Mouse (Mus musculus) embryonic facial prominence, embryonic 15.5 days (tissue): Measurements from ENCODE around the gene Limch1. TPM values are rescaled to one million over a fixed set of nuclear protein-coding genes. Genes with fewer than 3 reads are reported as not detected.

Experiments used
- ATAC-seq: fragments of 200-750 bp; cut with Nextera tagmentation; 2 replicates; pipeline ENCODE4 v1.8.0; 2017; ENCODE audit warnings: low read depth, moderate TSS enrichment; ENCODE audit not compliant: insufficient number of reproducible peaks, low FRiP score, low TSS enrichment
- H3K27ac ChIP-seq: fragments of 300-500 bp; sonication (generic); replicated peaks from 2 replicates; pipeline ENCODE4 v1.5.1; 2015; ENCODE audit warnings: mild to moderate bottlenecking, inconsistent platforms
- H3K27me3 ChIP-seq: fragments of 300-500 bp; sonication (generic); 2 replicates; pipeline ENCODE4 v1.6.1; 2015; ENCODE audit warnings: inconsistent platforms
- H3K36me3 ChIP-seq: fragments of 300-500 bp; sonication (generic); 2 replicates; pipeline ENCODE4 v1.6.1; 2015; ENCODE audit warnings: mild to moderate bottlenecking, inconsistent platforms
- H3K4me1 ChIP-seq: fragments of 300-500 bp; sonication (generic); 2 replicates; pipeline ENCODE4 v1.6.1; 2015; ENCODE audit warnings: inconsistent platforms
- H3K4me2 ChIP-seq: fragments of 300-500 bp; sonication (generic); replicated peaks from 2 replicates; pipeline ENCODE4 v1.6.1; 2015; ENCODE audit warnings: mild to moderate bottlenecking, inconsistent platforms
- H3K4me3 ChIP-seq: fragments of 300-500 bp; sonication (generic); replicated peaks from 2 replicates; pipeline ENCODE4 v1.5.1; 2015; ENCODE audit warnings: mild to moderate bottlenecking, inconsistent platforms
- H3K9ac ChIP-seq: fragments of 300-500 bp; sonication (generic); 2 replicates; pipeline ENCODE4 v1.6.1; 2015; ENCODE audit warnings: inconsistent platforms
- H3K9me3 ChIP-seq: fragments of 300-500 bp; sonication (generic); replicated peaks from 2 replicates; pipeline ENCODE4 v1.6.1; 2016; ENCODE audit warnings: inconsistent platforms
- WGBS: fragments of 180-500 bp; shearing (Covaris S2); methylation state at CpG from one replicate; pipeline ENCODE4 v1.1.7; 2015; 5-methylcytosine and 5-hydroxymethylcytosine counted together
- polyA plus RNA-seq: library from polyadenylated mRNA; unstranded; fragments of >200 nt; fragmentation: Nextera tagmentation; extraction: Ambion mirVana; gene quantifications from 2 replicates; pipeline ENCODE4 v1.2.1, GENCODE M21; 2015

The Limch1 gene
- polyA plus RNA-seq, 1 experiment from 2014 or later: 85.9 TPM

GRCm38 (mm10) chr5:66882718-66883117 lies 137.1 kb downstream of the Limch1 start:
- no peak for ATAC-seq
- no peak overlapping the region for H3K27ac ChIP-seq

GRCm38 (mm10) chr5:66884505-66884904 lies 138.9 kb downstream of the Limch1 start:
- Histone ChIP-seq H3K4me2 (no peak overlapping the region), H3K9me3 (no peaks in the 10 kb centered on the region), H3K36me3 (no peaks in the 10 kb centered on the region), H3K4me1 (peaks cover 5% of the 10 kb centered on the region; the same call in 1 of the 2 replicates), H3K27ac (no peak overlapping the region), H3K9ac (no peak overlapping the region), H3K27me3 (no peaks in the 10 kb centered on the region), H3K4me3 (no peak overlapping the region)
- 81% methylated on average over 4 of the region's 4 CpGs for WGBS
- ATAC-seq: no peak

More at GRCm38 (mm10) chr5:66882718-66883117, 137.1 kb downstream of the Limch1 start:
- WGBS: 74% methylated on average over 13 of the region's 13 CpGs
- Histone ChIP-seq H3K9ac (no peak overlapping the region), H3K4me3 (no peak overlapping the region), H3K4me1 (peaks cover 5% of the 10 kb centered on the region; the same call in 1 of the 2 replicates), H3K27me3 (no peaks in the 10 kb centered on the region), H3K4me2 (no peak overlapping the region), H3K36me3 (no peaks in the 10 kb centered on the region), H3K9me3 (no peaks in the 10 kb centered on the region)

- Histone ChIP-seq H3K27ac (no peak overlapping the region), H3K4me3 (no peak overlapping the region), H3K4me1 (peaks cover 5% of the 10 kb centered on the region; the same call in 1 of the 2 replicates), H3K9me3 (no peaks in the 10 kb centered on the region), H3K9ac (no peak overlapping the region), H3K4me2 (no peak overlapping the region), H3K36me3 (no peaks in the 10 kb centered on the region), H3K27me3 (no peaks in the 10 kb centered on the region)
- 74% methylated on average over 5 of the region's 5 CpGs for WGBS
- no peak for ATAC-seq
Measured at GRCm38 (mm10) chr5:66886410-66887120, 140.9 kb downstream of the Limch1 start.

- Histone ChIP-seq H3K4me2 (no peak overlapping the region), H3K9me3 (no peaks in the 10 kb centered on the region), H3K36me3 (no peaks in the 10 kb centered on the region), H3K27me3 (no peaks in the 10 kb centered on the region), H3K4me1 (no peaks in the 10 kb centered on the region; the same call in 1 of the 2 replicates), H3K27ac (no peak overlapping the region), H3K4me3 (no peak overlapping the region), H3K9ac (no peak overlapping the region)
- ATAC-seq: no peak
- 94% methylated on average over 5 of the region's 5 CpGs for WGBS
Measured at GRCm38 (mm10) chr5:66888061-66888460, 142.4 kb downstream of the Limch1 start.

- Histone ChIP-seq H3K4me1 (no peaks in the 10 kb centered on the region), H3K9ac (no peak overlapping the region), H3K4me3 (no peak overlapping the region), H3K9me3 (no peaks in the 10 kb centered on the region), H3K27me3 (no peaks in the 10 kb centered on the region), H3K27ac (0 out of 2 replicates have a peak overlapping the region, but pooled peaks have one; percentile 39), H3K36me3 (no peaks in the 10 kb centered on the region), H3K4me2 (no peak overlapping the region)
- no peak; the same call in 1 of the 2 replicates for ATAC-seq
- 66% methylated on average over 11 of the region's 11 CpGs for WGBS
Measured at GRCm38 (mm10) chr5:66889337-66889736, 143.7 kb downstream of the Limch1 start.

- H3K9ac ChIP-seq: no peak overlapping the region
- H3K4me3 ChIP-seq: no peak overlapping the region
- peaks cover 6% of the 10 kb centered on the region; the same call in 1 of the 2 replicates for H3K4me1 ChIP-seq
- H3K36me3 ChIP-seq: no peaks in the 10 kb centered on the region
- no peaks in the 10 kb centered on the region for H3K9me3 ChIP-seq
- 73% methylated on average over 9 of the region's 9 CpGs for WGBS
- no peak for ATAC-seq
- H3K27ac ChIP-seq: no peak overlapping the region
- H3K27me3 ChIP-seq: no peaks in the 10 kb centered on the region
- H3K4me2 ChIP-seq: no peak overlapping the region
Measured at GRCm38 (mm10) chr5:66895440-66896120, 150.0 kb downstream of the Limch1 start.

GRCm38 (mm10) chr5:66897584-66897983 lies 152.0 kb downstream of the Limch1 start:
- 65% methylated on average over 5 of the region's 5 CpGs for WGBS
- H3K4me3 ChIP-seq: no peak overlapping the region
- no peaks in the 10 kb centered on the region for H3K36me3 ChIP-seq
- H3K27me3 ChIP-seq: no peaks in the 10 kb centered on the region
- ATAC-seq: no peak
- H3K27ac ChIP-seq: no peak overlapping the region
- no peaks in the 10 kb centered on the region for H3K9me3 ChIP-seq
- H3K4me1 ChIP-seq: peaks cover 6% of the 10 kb centered on the region; the same call in 1 of the 2 replicates
- no peak overlapping the region for H3K9ac ChIP-seq
- H3K4me2 ChIP-seq: no peak overlapping the region

- Histone ChIP-seq H3K4me3 (no peak overlapping the region), H3K27me3 (no peaks in the 10 kb centered on the region), H3K4me1 (peaks cover 6% of the 10 kb centered on the region; the same call in 1 of the 2 replicates), H3K9me3 (no peaks in the 10 kb centered on the region), H3K4me2 (no peak overlapping the region), H3K36me3 (no peaks in the 10 kb centered on the region), H3K9ac (no peak overlapping the region), H3K27ac (no peak overlapping the region)
- WGBS: 70% methylated on average over 1 of the region's 1 CpGs
- no peak for ATAC-seq
Measured at GRCm38 (mm10) chr5:66898252-66898651, 152.6 kb downstream of the Limch1 start.

- no peak for ATAC-seq
- no peak overlapping the region for H3K9ac ChIP-seq
Measured at GRCm38 (mm10) chr5:66898811-66899430, 153.3 kb downstream of the Limch1 start.

GRCm38 (mm10) chr5:66901116-66901515 lies 155.5 kb downstream of the Limch1 start:
- peaks cover 6% of the 10 kb centered on the region; the same call in 1 of the 2 replicates for H3K4me1 ChIP-seq
- no peak for ATAC-seq
- no peak overlapping the region for H3K9ac ChIP-seq
- no peaks in the 10 kb centered on the region for H3K36me3 ChIP-seq
- no peak overlapping the region for H3K4me3 ChIP-seq
- no peaks in the 10 kb centered on the region for H3K9me3 ChIP-seq
- no peaks in the 10 kb centered on the region for H3K27me3 ChIP-seq
- 87% methylated on average over 4 of the region's 4 CpGs for WGBS
- no peak overlapping the region for H3K4me2 ChIP-seq
- H3K27ac ChIP-seq: peak overlapping the region; percentile 8; the same call in 1 of the 2 replicates

More at GRCm38 (mm10) chr5:66898811-66899430, 153.3 kb downstream of the Limch1 start:
- no peaks in the 10 kb centered on the region for H3K36me3 ChIP-seq
- H3K4me3 ChIP-seq: no peak overlapping the region
- no peak overlapping the region for H3K4me2 ChIP-seq
- peaks cover 6% of the 10 kb centered on the region; the same call in 1 of the 2 replicates for H3K4me1 ChIP-seq
- H3K27ac ChIP-seq: no peak overlapping the region
- 69% methylated on average over 9 of the region's 9 CpGs for WGBS
- H3K9me3 ChIP-seq: no peaks in the 10 kb centered on the region
- no peaks in the 10 kb centered on the region for H3K27me3 ChIP-seq

- H3K36me3 ChIP-seq: no peaks in the 10 kb centered on the region
- H3K9ac ChIP-seq: no peak overlapping the region
- no peak for ATAC-seq
- no peak overlapping the region for H3K4me2 ChIP-seq
- H3K9me3 ChIP-seq: no peaks in the 10 kb centered on the region
- H3K4me3 ChIP-seq: no peak overlapping the region
- H3K4me1 ChIP-seq: peaks cover 5% of the 10 kb centered on the region; the same call in 1 of the 2 replicates
- WGBS: 56% methylated on average over 6 of the region's 6 CpGs
- no peak overlapping the region for H3K27ac ChIP-seq
- H3K27me3 ChIP-seq: no peaks in the 10 kb centered on the region
Measured at GRCm38 (mm10) chr5:66904835-66905234, 159.2 kb downstream of the Limch1 start.
